Mouse (Mus musculus) heart, adult 2 months (tissue): ENCODE measurements around the gene Gpc4.

Source experiments
- CTCF ChIP-seq: fragments of 200-600 bp; IDR thresholded peaks from 2 replicates; pipeline ENCODE4 v1.8.1; 2022; ENCODE audit warnings: antibody characterized with exemption, mild to moderate bottlenecking, moderate library complexity
- EP300 ChIP-seq: fragments of 200-500 bp; IDR thresholded peaks from 2 replicates; pipeline ENCODE4 v1.6.1; 2011; ENCODE audit warnings: low read depth, low read length, control low read depth; ENCODE audit not compliant: insufficient read depth
- POLR2A ChIP-seq: fragments of 200-500 bp; IDR thresholded peaks from 2 replicates; pipeline ENCODE4 v1.6.1; 2011; ENCODE audit warnings: mild to moderate bottlenecking, low read depth, low read length, control low read depth; ENCODE audit not compliant: insufficient read depth

DNA sequence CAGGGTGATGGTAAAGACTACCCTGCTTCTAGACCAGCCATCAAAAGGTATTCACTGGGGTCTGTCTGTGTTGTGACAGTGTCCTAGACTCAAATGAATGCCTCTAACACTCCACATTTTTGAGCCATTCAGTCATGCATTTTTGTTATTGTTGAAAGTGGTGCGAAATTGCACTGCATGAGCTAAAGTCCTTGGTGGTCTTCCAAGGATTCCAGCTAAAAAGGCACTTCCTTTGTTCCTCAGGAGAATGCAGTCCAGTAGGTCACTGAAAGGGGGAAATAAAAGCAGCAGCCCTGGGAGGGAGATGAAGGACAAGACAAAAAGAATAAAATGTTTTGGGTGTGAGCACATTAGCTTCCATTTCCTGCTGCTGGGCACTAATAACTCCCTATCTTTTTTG lies 2.8 kb downstream of the Gpc4 start:
- TF ChIP-seq CTCF (no peak), POLR2A (no peak), EP300 (no peak)
